Mouse (Mus musculus): Measurements from ENCODE around the gene Slit3.

DNA sequence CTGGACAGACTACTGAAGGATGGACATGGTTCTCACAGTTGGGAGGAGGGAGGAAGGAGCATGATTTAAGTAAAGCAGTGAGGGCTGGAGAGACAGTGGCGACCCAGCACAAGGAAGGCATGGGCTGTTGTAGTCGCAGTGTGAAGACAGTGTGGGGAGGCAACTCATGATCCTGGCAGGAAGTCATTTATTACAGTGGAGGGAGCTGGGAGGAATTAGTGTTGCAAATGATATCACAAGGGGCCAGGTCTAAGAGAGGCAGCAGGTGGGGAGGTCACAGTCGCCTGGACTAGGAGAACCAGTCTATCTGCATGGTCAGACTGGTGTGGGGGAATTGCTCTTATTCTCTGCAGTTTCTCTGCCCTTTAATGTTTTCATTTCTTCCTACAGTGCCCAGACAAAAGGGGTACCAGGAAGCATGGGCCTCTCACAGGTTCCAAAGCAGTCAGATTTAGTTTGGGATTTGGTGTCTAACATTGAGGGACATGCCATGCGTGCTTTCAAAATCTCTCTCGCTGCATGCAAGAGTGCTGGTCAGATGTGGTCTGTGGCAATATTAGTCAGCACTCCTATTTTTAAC is 194.5 kb downstream of the Slit3 start:
- TF ChIP-seq CTCF (IDR thresholded peaks at IDR 0.05; ENCODE audit: low read depth) = no peak
- TF ChIP-seq EP300 (IDR thresholded peaks at IDR 0.05; ENCODE audit: low read depth) = no peak
